Mouse (Mus musculus) olfactory bulb, adult 2 months (tissue): ENCODE data around the gene D630023F18Rik. TPM values are rescaled to one million over a fixed set of nuclear protein-coding genes. Genes with fewer than 3 reads are reported as not detected.

Experiments
- H3K27ac ChIP-seq: fragments of 200-500 bp; 2 replicates; pipeline ENCODE4 v1.5.1; 2012; ENCODE audit warnings: low read depth, low read length; ENCODE audit not compliant: insufficient read depth
- H3K4me1 ChIP-seq: fragments of 200-500 bp; 2 replicates; pipeline ENCODE4 v1.6.1; 2012; ENCODE audit warnings: low read length; ENCODE audit not compliant: control insufficient read depth, insufficient read depth
- H3K4me3 ChIP-seq: fragments of 200-500 bp; 2 replicates; pipeline ENCODE4 v1.5.1; 2012; ENCODE audit warnings: mild to moderate bottlenecking, low read depth, low read length, moderate library complexity; ENCODE audit not compliant: insufficient read depth
- CTCF ChIP-seq: fragments of 200-500 bp; IDR thresholded peaks from 2 replicates; pipeline ENCODE4 v1.5.1; 2012; ENCODE audit warnings: low read depth, mild to moderate bottlenecking, low read length, moderate library complexity; ENCODE audit not compliant: insufficient read depth
- POLR2A ChIP-seq: fragments of 200-500 bp; IDR thresholded peaks from 2 replicates; pipeline ENCODE4 v1.6.1; 2012; ENCODE audit warnings: mild to moderate bottlenecking, low read depth, low read length, moderate library complexity; ENCODE audit not compliant: insufficient read depth
- WGBS: fragments of 180-500 bp; shearing (Covaris S2); methylation state at CpG from one replicate; pipeline ENCODE4 v1.1.7; 2018; 5-methylcytosine and 5-hydroxymethylcytosine counted together
- polyA plus RNA-seq: library from polyadenylated mRNA; stranded (reverse); fragments of >200 nt; gene quantifications from 2 replicates; pipeline ENCODE4 v1.2.4, GENCODE M21; 2012; ENCODE audit warnings: low replicate concordance; ENCODE audit not compliant: missing spikeins, insufficient read depth, insufficient read length

The D630023F18Rik gene
- polyA plus RNA-seq, 1 experiment = not detected

GRCm38 (mm10) chr1:65088567-65089356, 34.3 kb downstream of the D630023F18Rik start:
- WGBS = 84% methylated on average over 6 of the region's 6 CpGs
- H3K27ac ChIP-seq = no peak overlapping the region
- TF ChIP-seq POLR2A (no peak), CTCF (no peak)
- H3K4me1 ChIP-seq = no peaks in the 10 kb centered on the region
- H3K4me3 ChIP-seq = no peak overlapping the region

- Histone ChIP-seq H3K4me1 (no peaks in the 10 kb centered on the region), H3K4me3 (no peak within 1 kb of the TSS), H3K27ac (no peak within 1 kb of the TSS)
- TF ChIP-seq POLR2A (no peak), CTCF (no peak)
- WGBS = 48% methylated on average over 7 of the region's 7 CpGs
Measured at GRCm38 (mm10) chr1:65082188-65082587, 40.8 kb downstream of the D630023F18Rik start, which contains the start of gene Crygb. Gene Crygb (minus strand): TSS chr1:65082288.

- Histone ChIP-seq H3K27ac (no peak overlapping the region), H3K4me3 (no peak overlapping the region), H3K4me1 (no peaks in the 10 kb centered on the region)
- TF ChIP-seq CTCF (no peak), POLR2A (no peak)
- 11% methylated on average over 5 of the region's 5 CpGs for WGBS
Measured at GRCm38 (mm10) chr1:65075607-65076006, 47.4 kb downstream of the D630023F18Rik start.

- 68% methylated on average over 6 of the region's 6 CpGs for WGBS
- Histone ChIP-seq H3K4me3 (no peak within 1 kb of the TSS), H3K27ac (no peak within 1 kb of the TSS), H3K4me1 (no peaks in the 10 kb centered on the region)
- TF ChIP-seq POLR2A = no peak
- no peak for TF ChIP-seq CTCF
Measured at GRCm38 (mm10) chr1:65073589-65073988, 49.4 kb downstream of the D630023F18Rik start, which contains the start of gene Crygc. Gene Crygc (minus strand): TSS chr1:65073689.

- TF ChIP-seq CTCF (no peak), POLR2A (no peak)
- Histone ChIP-seq H3K27ac (no peak overlapping the region), H3K4me3 (no peak overlapping the region), H3K4me1 (no peaks in the 10 kb centered on the region)
Measured at GRCm38 (mm10) chr1:65067842-65068241, 55.2 kb downstream of the D630023F18Rik start.

- H3K27ac ChIP-seq = no peak overlapping the region
- H3K4me3 ChIP-seq = no peak overlapping the region
- 76% methylated on average over 15 of the region's 15 CpGs for WGBS
- no peaks in the 10 kb centered on the region for H3K4me1 ChIP-seq
- TF ChIP-seq CTCF (no peak), POLR2A (no peak)
Measured at GRCm38 (mm10) chr1:65064201-65064600, 58.8 kb downstream of the D630023F18Rik start.

- Histone ChIP-seq H3K4me1 (no peaks in the 10 kb centered on the region), H3K4me3 (no peak within 1 kb of the TSS), H3K27ac (no peak within 1 kb of the TSS)
- TF ChIP-seq POLR2A (no peak), CTCF (no peak)
- WGBS = 31% methylated on average over 8 of the region's 8 CpGs
Measured at GRCm38 (mm10) chr1:65063352-65063751, 59.7 kb downstream of the D630023F18Rik start, which contains the start of gene Crygd. Gene Crygd (minus strand): TSS chr1:65063452.

Other genes starting within 250 kb of the D630023F18Rik start
- gene Plekhm3, start 166.4 kb downstream of the D630023F18Rik start, polyA plus RNA-seq = not detected in 2 replicates
- not detected in 2 replicates for gene Akr1cl, start 90.5 kb downstream of the D630023F18Rik start, polyA plus RNA-seq
- gene Cryge, start 72.1 kb downstream of the D630023F18Rik start, polyA plus RNA-seq = not detected in 2 replicates
- not detected in 2 replicates for gene Crygd, start 59.8 kb downstream of the D630023F18Rik start, polyA plus RNA-seq
- gene Crygc, start 49.5 kb downstream of the D630023F18Rik start, polyA plus RNA-seq = not detected in 2 replicates
- not detected in 2 replicates for gene Crygb, start 40.9 kb downstream of the D630023F18Rik start, polyA plus RNA-seq
- gene Cryga, start 19.8 kb downstream of the D630023F18Rik start, polyA plus RNA-seq = not detected in 2 replicates
- not detected in 2 replicates for gene Gm28845, start 3.7 kb downstream of the D630023F18Rik start, polyA plus RNA-seq
- gene Idh1, start 63.3 kb upstream of the D630023F18Rik start, polyA plus RNA-seq = not detected in 2 replicates
- not detected in 2 replicates for gene Pikfyve, start 63.5 kb upstream of the D630023F18Rik start, polyA plus RNA-seq
- gene Pth2r, start 158.8 kb upstream of the D630023F18Rik start, polyA plus RNA-seq = not detected in 2 replicates